Mouse (Mus musculus): ENCODE measurements around the gene Myt1l. TPM values are rescaled to one million over a fixed set of nuclear protein-coding genes. Genes with fewer than 3 reads are reported as not detected.
A peak's percentile ranks its signal among the peaks of the same experiment; 100 is the strongest.

The Myt1l gene
- polyA plus RNA-seq (2012; ENCODE audit: insufficient read depth, insufficient read length, low replicate concordance, missing spikeins) = 369 TPM in 1 of 2 replicates, not detected in the other

- 6% methylated on average over 13 of the region's 13 CpGs for WGBS
- Histone ChIP-seq H3K4me3 (ENCODE audit: insufficient read depth, low read depth, low read length) (peak within 1 kb of the TSS; percentile 51), H3K4me1 (ENCODE audit: control insufficient read depth, insufficient read depth, low read length) (peaks cover 10% of the 10 kb centered on the region), H3K27ac (ENCODE audit: insufficient read depth, low read depth, low read length) (peak within 1 kb of the TSS; percentile 97)
- TF ChIP-seq POLR2A (IDR thresholded peaks at IDR 0.05; ENCODE audit: insufficient read depth, low read depth, low read length) = no peak
- no peak for TF ChIP-seq CTCF (IDR thresholded peaks at IDR 0.05; ENCODE audit: insufficient read depth, low read depth, low read length)
Measured at GRCm38 (mm10) chr12:29528031-29528771, at the start of gene Myt1l. Gene Myt1l, plus strand, starts transcription at chr12:29528384.

GRCm38 (mm10) chr12:29486424-29487035 lies 41.7 kb upstream of the Myt1l start:
- H3K4me1 ChIP-seq (ENCODE audit: control insufficient read depth, insufficient read depth, low read length) = no peaks in the 10 kb centered on the region
- no peak overlapping the region for H3K4me3 ChIP-seq (ENCODE audit: insufficient read depth, low read depth, low read length)
- TF ChIP-seq CTCF (IDR thresholded peaks at IDR 0.05; ENCODE audit: insufficient read depth, low read depth, low read length) (no peak), POLR2A (IDR thresholded peaks at IDR 0.05; ENCODE audit: insufficient read depth, low read depth, low read length) (no peak)
- WGBS = 43% methylated on average over 10 of the region's 10 CpGs
- H3K27ac ChIP-seq (ENCODE audit: insufficient read depth, low read depth, low read length) = no peak overlapping the region

DNA sequence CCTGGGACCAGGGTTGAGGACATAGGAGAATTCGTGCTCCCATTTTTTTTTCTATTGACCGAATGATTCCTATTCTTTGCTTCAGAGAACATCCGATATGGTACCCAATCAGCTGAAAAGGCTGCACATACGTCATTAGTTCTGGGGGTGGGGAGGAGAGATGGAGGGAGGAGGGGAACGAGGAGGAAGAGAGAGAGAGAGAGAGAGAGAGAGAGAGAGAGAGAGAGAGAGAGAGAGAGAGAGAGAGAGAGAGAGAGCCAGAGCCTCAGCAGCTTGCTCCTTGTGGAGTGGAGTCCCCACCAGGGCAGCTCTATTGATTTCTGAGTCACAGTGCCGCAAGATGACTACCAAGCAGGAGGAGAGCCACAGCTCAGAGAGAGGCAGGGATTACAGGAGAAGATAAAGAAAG lies 1.9 kb upstream of the Myt1l start:
- Histone ChIP-seq H3K4me3 (ENCODE audit: insufficient read depth, low read depth, low read length) (peak overlapping the region; percentile 30; the same call in 1 of the 2 replicates), H3K27ac (ENCODE audit: insufficient read depth, low read depth, low read length) (peak overlapping the region; percentile 84), H3K4me1 (ENCODE audit: control insufficient read depth, insufficient read depth, low read length) (peaks cover 4% of the 10 kb centered on the region)
- TF ChIP-seq POLR2A (IDR thresholded peaks at IDR 0.05; ENCODE audit: insufficient read depth, low read depth, low read length) (no peak), CTCF (IDR thresholded peaks at IDR 0.05; ENCODE audit: insufficient read depth, low read depth, low read length) (no peak)
- WGBS = 2% methylated on average over 6 of the region's 6 CpGs

- Histone ChIP-seq H3K4me3 (ENCODE audit: insufficient read depth, low read depth, low read length) (peak overlapping the region; percentile 42), H3K27ac (ENCODE audit: insufficient read depth, low read depth, low read length) (peak overlapping the region; percentile 97), H3K4me1 (ENCODE audit: control insufficient read depth, insufficient read depth, low read length) (peaks cover 4% of the 10 kb centered on the region)
- under 1% methylated on average over 27 of the region's 27 CpGs for WGBS
- no peak for TF ChIP-seq CTCF (IDR thresholded peaks at IDR 0.05; ENCODE audit: insufficient read depth, low read depth, low read length)
- TF ChIP-seq POLR2A (IDR thresholded peaks at IDR 0.05; ENCODE audit: insufficient read depth, low read depth, low read length) = peak; percentile 83
Measured at GRCm38 (mm10) chr12:29527048-29527761, 979 bp upstream of the Myt1l start.

DNA sequence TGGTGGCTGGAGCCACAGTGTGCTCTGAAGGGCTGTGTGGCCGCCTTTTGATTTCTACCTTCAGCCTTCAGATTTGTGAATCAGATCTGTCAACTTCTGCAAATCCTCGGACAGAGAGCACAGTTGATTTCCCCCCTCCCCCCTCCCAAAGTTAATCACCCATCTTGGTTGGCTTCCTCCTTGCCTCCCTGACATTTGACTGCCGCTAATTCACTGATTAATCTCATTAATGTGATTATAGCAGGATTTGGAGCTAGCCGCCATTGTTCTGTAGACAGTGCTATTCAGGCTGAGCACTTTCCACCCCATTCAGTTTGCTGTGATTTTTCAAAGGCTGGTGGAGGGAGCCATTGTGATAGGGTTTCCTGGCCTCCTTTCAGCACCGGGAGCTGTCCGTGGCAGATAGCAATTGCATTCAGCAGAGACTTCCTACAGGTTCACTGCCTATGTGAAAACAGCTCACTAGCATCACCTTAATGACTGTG lies 2.1 kb downstream of the Myt1l start:
- TF ChIP-seq CTCF (IDR thresholded peaks at IDR 0.05; ENCODE audit: insufficient read depth, low read depth, low read length) = no peak
- no peak for TF ChIP-seq POLR2A (IDR thresholded peaks at IDR 0.05; ENCODE audit: insufficient read depth, low read depth, low read length)
- Histone ChIP-seq H3K27ac (ENCODE audit: insufficient read depth, low read depth, low read length) (peak overlapping the region; percentile 99), H3K4me1 (ENCODE audit: control insufficient read depth, insufficient read depth, low read length) (peaks cover 15% of the 10 kb centered on the region), H3K4me3 (ENCODE audit: insufficient read depth, low read depth, low read length) (peak overlapping the region; percentile 48)
- WGBS = 2% methylated on average over 6 of the region's 6 CpGs

DNA sequence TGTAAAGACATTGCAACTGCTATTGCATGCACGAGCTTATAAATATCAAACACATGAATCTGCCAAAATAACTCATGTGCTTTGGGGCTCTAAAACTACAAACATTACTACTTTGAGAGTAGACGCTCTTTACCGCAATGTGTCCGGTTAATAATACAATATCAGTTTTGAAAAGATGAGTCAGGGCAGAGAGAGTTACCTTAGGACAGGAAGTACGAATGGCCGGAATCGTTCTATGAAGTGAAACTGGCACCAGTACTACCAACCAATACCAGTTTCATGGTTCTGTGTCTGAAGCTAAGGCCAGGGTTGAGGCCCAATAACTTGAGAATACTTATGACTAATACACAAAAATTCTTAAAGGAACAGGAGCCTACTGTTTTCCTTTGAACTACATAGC lies 2.6 kb downstream of the Myt1l start:
- peak overlapping the region; percentile 48; the same call in 1 of the 2 replicates for H3K4me3 ChIP-seq (ENCODE audit: insufficient read depth, low read depth, low read length)
- H3K4me1 ChIP-seq (ENCODE audit: control insufficient read depth, insufficient read depth, low read length) = peaks cover 15% of the 10 kb centered on the region
- 18% methylated on average over 7 of the region's 7 CpGs for WGBS
- peak overlapping the region; percentile 99 for H3K27ac ChIP-seq (ENCODE audit: insufficient read depth, low read depth, low read length)
- TF ChIP-seq CTCF (IDR thresholded peaks at IDR 0.05; ENCODE audit: insufficient read depth, low read depth, low read length) = no peak

DNA sequence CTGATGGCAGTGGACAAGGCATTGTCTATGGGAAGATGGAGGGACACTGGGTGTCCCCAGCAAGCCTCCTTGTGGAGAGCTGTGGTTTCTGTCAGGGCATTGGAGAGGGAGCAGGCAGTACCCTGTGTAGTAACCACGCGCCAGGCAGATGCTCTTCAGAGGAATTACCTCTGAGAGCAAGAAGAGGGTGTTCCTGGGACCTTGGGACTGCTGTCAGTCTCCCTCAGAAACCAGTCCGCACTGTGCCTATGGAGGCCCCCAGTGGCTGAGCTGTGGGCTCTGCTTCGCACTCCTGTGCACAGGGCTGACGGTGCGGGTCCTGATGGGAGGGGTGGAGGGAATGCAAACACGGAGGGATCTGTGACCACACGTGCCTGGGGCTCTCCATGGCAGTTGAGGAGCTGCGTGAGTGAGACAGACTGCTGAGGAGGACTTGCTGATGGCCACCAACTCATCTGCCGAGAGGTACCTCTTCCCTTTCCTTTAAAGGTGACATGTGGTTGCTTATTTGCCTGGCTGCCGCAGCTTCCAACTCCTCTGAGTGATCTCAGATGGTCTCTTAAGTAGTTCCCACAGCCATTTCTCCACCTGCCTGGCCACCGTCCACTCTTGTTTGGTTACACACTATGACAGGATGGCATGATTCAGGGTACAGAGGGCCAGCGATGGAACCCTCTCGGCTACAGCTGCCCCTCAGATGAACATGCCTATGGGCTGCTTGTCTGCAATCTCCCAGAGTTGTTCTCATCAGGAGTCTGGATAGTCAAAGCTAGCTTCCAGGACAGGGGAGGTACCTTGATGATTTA lies 5.1 kb downstream of the Myt1l start:
- Histone ChIP-seq H3K4me1 (ENCODE audit: control insufficient read depth, insufficient read depth, low read length) (peaks cover 11% of the 10 kb centered on the region; the same call in 1 of the 2 replicates), H3K27ac (ENCODE audit: insufficient read depth, low read depth, low read length) (peak overlapping the region; percentile 99), H3K4me3 (ENCODE audit: insufficient read depth, low read depth, low read length) (peak overlapping the region; percentile 54)
- TF ChIP-seq POLR2A (IDR thresholded peaks at IDR 0.05; ENCODE audit: insufficient read depth, low read depth, low read length) = no peak
- no peak for TF ChIP-seq CTCF (IDR thresholded peaks at IDR 0.05; ENCODE audit: insufficient read depth, low read depth, low read length)
- 7% methylated on average over 14 of the region's 14 CpGs for WGBS

GRCm38 (mm10) chr12:29534326-29534725 lies 6.1 kb downstream of the Myt1l start:
- peaks cover 17% of the 10 kb centered on the region for H3K4me1 ChIP-seq (ENCODE audit: control insufficient read depth, insufficient read depth, low read length)
- no peak for TF ChIP-seq POLR2A (IDR thresholded peaks at IDR 0.05; ENCODE audit: insufficient read depth, low read depth, low read length)
- TF ChIP-seq CTCF (IDR thresholded peaks at IDR 0.05; ENCODE audit: insufficient read depth, low read depth, low read length) = no peak

More at GRCm38 (mm10) chr12:29534326-29534725, 6.1 kb downstream of the Myt1l start:
- H3K27ac ChIP-seq (ENCODE audit: insufficient read depth, low read depth, low read length) = peak overlapping the region; percentile 99
- 3% methylated on average over 6 of the region's 6 CpGs for WGBS
- H3K4me3 ChIP-seq (ENCODE audit: insufficient read depth, low read depth, low read length) = peak overlapping the region; percentile 95
